Mouse (Mus musculus) ES-Bruce4 (cell line): ENCODE results near the gene Akap8. TPM values are rescaled to one million over a fixed set of nuclear protein-coding genes. Genes with fewer than 3 reads are reported as not detected.

Experiments
- H3K27ac ChIP-seq: 2 replicates; pipeline ENCODE4 v1.5.1; 2012; ENCODE audit warnings: low read length, inconsistent platforms; ENCODE audit not compliant: insufficient read depth
- H3K27me3 ChIP-seq: 2 replicates; pipeline ENCODE4 v1.6.1; 2012; ENCODE audit warnings: mild to moderate bottlenecking, low read length, inconsistent platforms; ENCODE audit not compliant: control insufficient read depth, poor library complexity, insufficient read depth, severe bottlenecking
- H3K36me3 ChIP-seq: 2 replicates; pipeline ENCODE4 v1.6.1; 2012; ENCODE audit warnings: inconsistent platforms, mild to moderate bottlenecking, low read length, moderate library complexity; ENCODE audit not compliant: control insufficient read depth, poor library complexity, insufficient read depth, severe bottlenecking
- H3K4me1 ChIP-seq: one replicate; pipeline ENCODE4 v1.8.1; 2011; ENCODE audit warnings: low read length; ENCODE audit not compliant: control insufficient read depth, insufficient read depth
- H3K4me3 ChIP-seq: 2 replicates; pipeline ENCODE4 v1.5.1; 2011; ENCODE audit warnings: low read depth, mild to moderate bottlenecking, low read length
- H3K9ac ChIP-seq: 2 replicates; pipeline ENCODE4 v1.6.1; 2012; ENCODE audit warnings: low read depth, mild to moderate bottlenecking, inconsistent platforms; ENCODE audit not compliant: poor library complexity, severe bottlenecking
- H3K9me3 ChIP-seq: replicated peaks from 2 replicates; pipeline ENCODE4 v1.6.1; 2012; ENCODE audit warnings: mild to moderate bottlenecking, low read length, inconsistent platforms; ENCODE audit not compliant: control insufficient read depth, poor library complexity, insufficient read depth, severe bottlenecking
- CTCF ChIP-seq: IDR thresholded peaks from one replicate; pipeline ENCODE4 v1.8.1; 2011; ENCODE audit warnings: low read depth, low read length
- EP300 ChIP-seq: IDR thresholded peaks from 2 replicates; pipeline ENCODE4 v1.6.1; 2011; ENCODE audit warnings: low read depth, low read length; ENCODE audit not compliant: insufficient read depth
- POLR2A ChIP-seq: IDR thresholded peaks from one replicate; pipeline ENCODE4 v1.8.1; 2011; ENCODE audit warnings: low read length; ENCODE audit not compliant: insufficient read depth
- polyA plus RNA-seq: library from polyadenylated mRNA; stranded (reverse); fragments of >200 nt; gene quantifications from 2 replicates; pipeline ENCODE4 v1.2.4, GENCODE M21; 2011; ENCODE audit warnings: low read depth; ENCODE audit not compliant: missing spikeins, insufficient read depth, insufficient read length

The Akap8 gene
- polyA plus RNA-seq, 1 experiment: 135 TPM

DNA sequence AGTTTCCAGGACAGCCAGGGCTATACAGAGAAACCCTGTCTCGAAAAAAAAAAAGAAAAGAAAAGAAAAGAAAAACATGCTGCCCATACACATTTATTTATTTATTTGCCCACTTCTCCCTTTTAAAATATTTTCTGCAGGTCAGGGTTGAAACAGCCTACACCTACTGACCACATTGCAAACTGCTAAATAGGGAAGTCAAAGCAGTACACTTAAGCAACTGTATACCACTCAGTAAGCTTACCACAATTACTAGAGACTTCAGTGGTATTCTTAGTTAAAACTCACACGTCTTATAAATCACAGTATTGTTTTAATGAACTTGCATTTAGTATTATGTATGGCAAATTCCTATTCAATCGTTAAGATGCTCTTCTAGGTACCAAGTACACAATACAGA is 40.5 kb downstream of the Akap8 start:
- TF ChIP-seq POLR2A (no peak), EP300 (no peak)
- no peaks in the 10 kb centered on the region for H3K36me3 ChIP-seq

DNA sequence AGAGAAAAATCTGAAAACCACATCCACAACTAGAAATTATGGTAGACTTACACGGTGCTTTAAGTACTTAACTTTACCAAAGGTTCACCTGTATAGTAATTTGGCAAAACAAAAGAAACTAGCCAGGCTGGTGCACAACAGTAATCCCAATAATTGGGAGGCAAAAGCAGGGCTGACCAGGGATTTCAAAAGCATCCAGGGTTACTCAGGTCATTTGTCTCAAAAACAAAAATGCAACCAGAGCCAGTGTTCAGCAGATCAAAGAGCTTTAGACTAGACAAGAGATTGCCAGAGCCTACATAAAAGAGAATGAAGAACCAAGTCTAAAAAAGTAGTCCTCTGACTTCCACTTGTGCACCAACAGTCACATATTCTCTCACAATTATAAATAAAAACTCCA is 43.8 kb downstream of the Akap8 start:
- TF ChIP-seq EP300: no peak
- TF ChIP-seq CTCF: no peak
- no peak for TF ChIP-seq POLR2A
- Histone ChIP-seq H3K4me1 (no peaks in the 10 kb centered on the region), H3K36me3 (peaks cover 2% of the 10 kb centered on the region; the same call in 1 of the 2 replicates), H3K9ac (no peak overlapping the region), H3K4me3 (no peak overlapping the region), H3K27ac (no peak overlapping the region), H3K27me3 (no peaks in the 10 kb centered on the region), H3K9me3 (no peaks in the 10 kb centered on the region)

More for the DNA sequence above, 40.5 kb downstream of the Akap8 start:
- Histone ChIP-seq H3K4me3 (no peak overlapping the region), H3K4me1 (no peaks in the 10 kb centered on the region), H3K27ac (no peak overlapping the region), H3K9ac (no peak overlapping the region), H3K9me3 (no peaks in the 10 kb centered on the region), H3K27me3 (no peaks in the 10 kb centered on the region)

DNA sequence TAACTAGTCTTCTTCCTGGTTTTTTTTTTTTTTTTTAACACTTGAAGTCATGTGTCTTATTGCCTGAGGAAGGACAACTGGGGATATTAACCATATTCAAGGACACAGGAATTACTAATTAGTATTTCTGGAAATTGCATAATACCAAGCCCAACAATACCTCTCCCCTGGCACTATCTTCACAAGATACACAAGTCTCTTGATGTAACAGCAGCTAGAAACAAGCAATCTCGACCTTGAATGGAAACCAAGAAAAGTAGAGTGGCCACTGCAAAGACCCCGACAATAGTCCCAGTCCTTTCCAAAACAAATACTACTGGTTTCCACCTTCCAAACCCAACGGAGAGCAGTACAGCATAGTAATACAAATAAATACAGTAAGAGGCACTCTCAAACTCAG is 45.5 kb downstream of the Akap8 start:
- no peak overlapping the region for H3K4me3 ChIP-seq
- H3K36me3 ChIP-seq: peaks cover 2% of the 10 kb centered on the region; the same call in 1 of the 2 replicates
- H3K9me3 ChIP-seq: no peaks in the 10 kb centered on the region
- H3K9ac ChIP-seq: no peak overlapping the region
- H3K27me3 ChIP-seq: no peaks in the 10 kb centered on the region
- TF ChIP-seq CTCF: no peak
- no peak for TF ChIP-seq EP300
- no peak for TF ChIP-seq POLR2A
- no peaks in the 10 kb centered on the region for H3K4me1 ChIP-seq
- no peak overlapping the region for H3K27ac ChIP-seq

DNA sequence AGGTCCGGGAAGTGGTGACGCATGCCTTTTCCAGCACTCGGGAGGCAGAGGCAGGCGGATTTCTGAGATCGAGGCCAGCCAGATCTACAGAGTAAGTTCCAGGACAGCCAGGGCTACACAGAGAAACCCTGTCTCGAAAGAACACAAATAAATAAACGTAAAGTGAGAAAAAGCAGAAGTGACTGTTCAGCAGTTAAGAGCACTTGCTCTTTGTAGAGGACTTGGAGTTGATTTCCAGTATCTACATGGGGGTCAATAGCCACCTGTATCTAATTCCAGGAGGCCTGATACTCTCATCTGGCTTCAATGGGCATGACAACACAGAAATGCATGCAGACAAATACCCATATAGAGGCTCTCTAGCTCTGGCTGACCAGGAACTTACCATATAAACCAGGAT is 51.9 kb downstream of the Akap8 start:
- no peak overlapping the region for H3K4me3 ChIP-seq
- H3K27me3 ChIP-seq: no peaks in the 10 kb centered on the region
- peaks cover 2% of the 10 kb centered on the region for H3K4me1 ChIP-seq
- no peak overlapping the region for H3K9ac ChIP-seq
- H3K27ac ChIP-seq: no peak overlapping the region
- TF ChIP-seq EP300 (no peak), CTCF (no peak), POLR2A (no peak)
- H3K36me3 ChIP-seq: peaks cover 8% of the 10 kb centered on the region; the same call in 1 of the 2 replicates
- no peaks in the 10 kb centered on the region for H3K9me3 ChIP-seq

DNA sequence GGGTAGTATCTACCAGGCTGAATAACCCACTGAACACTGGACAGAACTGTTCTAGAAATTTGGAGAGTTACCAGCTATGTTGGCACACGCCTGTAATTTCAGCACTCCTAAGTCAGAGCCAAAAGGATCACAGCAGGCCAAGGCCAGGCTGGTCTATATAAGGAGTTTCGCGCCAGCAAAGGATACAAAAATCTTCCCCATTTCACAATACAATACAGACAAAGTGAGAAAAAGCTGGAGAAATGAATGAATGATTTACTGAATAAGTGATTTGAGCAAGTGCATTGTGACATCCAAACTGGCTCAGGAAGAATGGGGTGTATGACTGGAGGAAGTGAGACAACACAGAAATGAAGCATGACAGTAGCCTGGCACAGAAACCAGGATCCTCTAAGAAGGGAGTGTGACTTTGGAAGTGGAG is 52.5 kb downstream of the Akap8 start:
- Histone ChIP-seq H3K4me1 (peaks cover 2% of the 10 kb centered on the region), H3K27me3 (no peaks in the 10 kb centered on the region), H3K4me3 (no peak overlapping the region), H3K27ac (no peak overlapping the region), H3K36me3 (peaks cover 8% of the 10 kb centered on the region; the same call in 1 of the 2 replicates), H3K9me3 (no peaks in the 10 kb centered on the region), H3K9ac (no peak overlapping the region)
- TF ChIP-seq EP300 (no peak), POLR2A (no peak), CTCF (no peak)

DNA sequence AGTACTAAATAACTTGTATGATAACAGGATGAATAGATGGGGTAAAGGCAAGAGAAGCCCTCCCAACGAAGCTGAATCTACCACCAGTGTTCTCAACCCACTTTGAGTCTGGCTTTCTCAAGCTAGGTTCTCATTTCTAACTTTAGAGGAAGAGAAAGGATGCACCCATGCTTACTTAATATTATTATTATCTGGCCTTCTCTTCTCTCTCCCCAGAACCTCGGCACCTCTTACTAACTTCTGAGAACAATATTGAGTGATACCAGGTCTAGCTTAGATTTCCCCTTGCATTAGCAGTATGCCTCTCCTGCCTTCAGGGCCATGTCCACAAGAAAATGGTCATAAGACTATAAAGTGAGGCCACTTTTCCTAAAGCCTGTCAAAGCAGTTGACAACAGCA is 52.9 kb downstream of the Akap8 start:
- Histone ChIP-seq H3K36me3 (peaks cover 5% of the 10 kb centered on the region; the same call in 1 of the 2 replicates), H3K4me1 (peaks cover 2% of the 10 kb centered on the region), H3K27me3 (no peaks in the 10 kb centered on the region), H3K27ac (no peak overlapping the region), H3K4me3 (no peak overlapping the region), H3K9me3 (no peaks in the 10 kb centered on the region), H3K9ac (no peak overlapping the region)
- TF ChIP-seq POLR2A (no peak), EP300 (no peak), CTCF (no peak)
